Mouse (Mus musculus): Measurements from ENCODE around the gene AI413582. TPM values are rescaled to one million over a fixed set of nuclear protein-coding genes. Genes with fewer than 3 reads are reported as not detected.

Gene AI413582
- 9.4 TPM in 2 replicates for polyA plus RNA-seq (2016; fragmentation: Nextera tagmentation; extraction: Ambion mirVana)

- peaks cover 35% of the 10 kb centered on the region for H3K36me3 ChIP-seq
- H3K27ac ChIP-seq = peak within 1 kb of the TSS; percentile 79
- H3K4me3 ChIP-seq = peak within 1 kb of the TSS; percentile 66
- peaks cover 45% of the 10 kb centered on the region for H3K4me1 ChIP-seq
- H3K27me3 ChIP-seq (ENCODE audit: low read depth, poor library complexity, severe bottlenecking) = no peaks in the 10 kb centered on the region
- peak; percentile 98 for DNase-seq (ENCODE audit: low spot score)
- under 1% methylated on average over 58 of the region's 58 CpGs for WGBS
- no peaks in the 10 kb centered on the region for H3K9me3 ChIP-seq (replicated peaks)
Measured at GRCm38 (mm10) chr17:27565163-27565941, at the start of gene AI413582. AI413582 (minus strand) TSS chr17:27565756.

- Histone ChIP-seq H3K27ac (no peak overlapping the region), H3K4me3 (no peak overlapping the region), H3K4me1 (peaks cover 20% of the 10 kb centered on the region), H3K9me3 (replicated peaks) (no peaks in the 10 kb centered on the region; the same call in 1 of the 2 replicates), H3K36me3 (peaks cover 61% of the 10 kb centered on the region), H3K27me3 (ENCODE audit: low read depth, poor library complexity, severe bottlenecking) (no peaks in the 10 kb centered on the region)
- WGBS = 83% methylated on average over 4 of the region's 4 CpGs
- DNase-seq (ENCODE audit: low spot score) = no peak
Measured at GRCm38 (mm10) chr17:27613016-27613415, 47.5 kb upstream of the AI413582 start.

DNA sequence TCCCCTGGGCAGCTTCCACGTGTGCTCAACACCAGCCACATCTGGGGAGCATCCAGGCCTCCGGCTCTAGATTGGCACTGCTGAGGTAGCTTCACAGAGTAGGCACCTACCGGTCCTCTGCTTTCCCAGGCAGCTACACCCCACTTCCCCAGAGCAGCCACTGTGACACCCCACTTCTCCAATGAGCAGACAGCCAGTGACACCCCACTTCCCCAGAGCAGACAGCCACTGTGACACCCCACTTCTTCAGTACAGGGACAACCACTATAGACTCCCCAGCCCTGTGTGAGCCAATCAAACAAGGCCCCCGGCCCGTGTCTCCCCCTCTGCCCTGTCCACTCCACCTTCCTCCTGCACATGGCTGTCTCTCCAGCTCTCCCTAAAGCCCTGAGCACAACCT, 46.4 kb upstream of the AI413582 start:
- H3K4me3 ChIP-seq = no peak overlapping the region
- DNase-seq (ENCODE audit: low spot score) = no peak
- WGBS = 84% methylated on average over 5 of the region's 5 CpGs
- no peaks in the 10 kb centered on the region for H3K27me3 ChIP-seq (ENCODE audit: low read depth, poor library complexity, severe bottlenecking)
- peaks cover 55% of the 10 kb centered on the region for H3K36me3 ChIP-seq
- H3K9me3 ChIP-seq (replicated peaks) = no peaks in the 10 kb centered on the region
- H3K4me1 ChIP-seq = peaks cover 20% of the 10 kb centered on the region
- no peak overlapping the region for H3K27ac ChIP-seq

DNA sequence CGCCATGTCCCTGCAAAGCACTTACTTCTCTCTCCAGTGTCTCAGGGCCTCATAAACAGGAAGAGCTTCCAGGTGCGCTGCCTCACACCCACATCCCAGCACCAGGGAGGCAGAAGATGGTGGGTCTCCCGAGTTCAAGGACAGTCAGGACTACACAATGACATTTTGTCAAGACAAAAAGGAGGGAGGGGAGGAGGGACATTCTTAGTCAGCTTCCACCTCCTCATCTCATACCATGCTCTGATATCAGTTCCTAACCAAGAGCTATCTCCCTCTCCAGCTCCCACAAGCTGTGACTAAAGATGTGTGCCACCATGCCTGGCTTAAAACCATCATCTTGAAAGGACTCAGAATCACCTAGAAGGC, 45.9 kb upstream of the AI413582 start:
- no peak for DNase-seq (ENCODE audit: low spot score)
- no peak overlapping the region for H3K4me3 ChIP-seq
- H3K27me3 ChIP-seq (ENCODE audit: low read depth, poor library complexity, severe bottlenecking) = no peaks in the 10 kb centered on the region
- peaks cover 20% of the 10 kb centered on the region for H3K4me1 ChIP-seq
- WGBS = 70% methylated on average over 3 of the region's 3 CpGs
- no peaks in the 10 kb centered on the region for H3K9me3 ChIP-seq (replicated peaks)
- peaks cover 50% of the 10 kb centered on the region for H3K36me3 ChIP-seq
- H3K27ac ChIP-seq = no peak overlapping the region

DNA sequence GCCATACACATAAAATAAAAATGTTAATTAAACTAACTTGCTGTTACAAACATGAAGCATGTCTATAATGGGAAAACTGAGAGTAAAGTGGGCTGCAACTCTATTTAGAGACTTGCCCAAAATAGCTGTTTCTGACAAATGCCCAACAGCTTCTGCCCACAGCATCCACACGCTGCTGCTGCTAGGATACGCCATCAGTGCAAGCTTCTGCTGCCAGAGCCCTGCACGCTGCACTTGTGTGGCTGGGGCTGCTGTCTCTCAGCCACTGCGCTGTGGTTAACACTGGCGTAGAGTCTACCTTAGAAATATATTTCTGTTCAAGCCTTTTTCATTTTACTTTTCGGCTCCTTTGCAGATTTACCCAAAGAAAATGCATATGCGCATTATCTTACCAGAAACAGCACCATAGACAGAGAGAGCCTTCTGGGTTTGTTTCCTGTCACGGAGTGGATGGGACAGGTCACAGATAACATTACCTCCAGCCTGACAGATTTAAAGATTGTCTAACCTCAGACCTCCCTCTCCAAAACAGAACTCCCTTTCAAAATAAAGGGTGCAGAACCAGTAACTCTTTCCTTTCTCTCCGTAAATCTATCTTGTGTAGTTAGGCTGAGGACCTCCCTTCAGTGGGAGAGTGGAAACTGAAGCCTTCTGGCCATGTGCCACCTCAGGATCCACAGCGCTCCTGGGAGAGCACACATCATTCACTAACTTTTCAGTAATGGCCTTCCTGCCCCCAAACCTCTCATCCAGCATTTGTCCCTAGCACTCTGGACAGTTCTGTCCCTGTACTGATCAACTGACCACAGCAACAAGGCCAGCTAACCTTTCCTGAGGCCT, 45.3 kb upstream of the AI413582 start:
- Histone ChIP-seq H3K4me3 (no peak overlapping the region), H3K27me3 (ENCODE audit: low read depth, poor library complexity, severe bottlenecking) (no peaks in the 10 kb centered on the region), H3K9me3 (replicated peaks) (no peaks in the 10 kb centered on the region), H3K36me3 (peaks cover 49% of the 10 kb centered on the region), H3K27ac (no peak overlapping the region), H3K4me1 (peaks cover 20% of the 10 kb centered on the region)
- 87% methylated on average over 10 of the region's 10 CpGs for WGBS
- DNase-seq (ENCODE audit: low spot score) = no peak

DNA sequence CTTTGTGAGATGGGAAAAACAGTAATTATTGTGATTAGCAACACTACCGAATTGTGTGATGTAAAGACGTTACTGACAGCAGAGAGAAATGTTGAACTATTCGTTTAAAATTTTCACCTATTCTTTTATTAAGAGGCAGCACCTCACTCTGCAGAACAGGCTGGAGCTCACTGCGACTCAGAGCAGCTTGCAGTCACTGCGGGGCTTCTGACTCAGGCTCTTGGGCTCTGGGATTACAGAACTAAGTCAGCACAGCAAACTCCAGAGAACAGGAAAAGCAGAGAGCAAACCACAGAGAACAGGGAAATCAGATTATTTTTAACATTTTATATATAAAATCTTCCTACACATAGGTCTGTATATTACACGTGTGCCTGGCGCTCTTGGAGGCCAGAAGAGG, 44.0 kb upstream of the AI413582 start:
- no peaks in the 10 kb centered on the region for H3K27me3 ChIP-seq (ENCODE audit: low read depth, poor library complexity, severe bottlenecking)
- WGBS = 92% methylated on average over 7 of the region's 7 CpGs
- no peak for DNase-seq (ENCODE audit: low spot score)
- H3K9me3 ChIP-seq (replicated peaks) = no peaks in the 10 kb centered on the region
- H3K4me1 ChIP-seq = peaks cover 14% of the 10 kb centered on the region; the same call in 1 of the 2 replicates
- H3K36me3 ChIP-seq = peaks cover 46% of the 10 kb centered on the region
- H3K4me3 ChIP-seq = no peak overlapping the region
- no peak overlapping the region for H3K27ac ChIP-seq

DNA sequence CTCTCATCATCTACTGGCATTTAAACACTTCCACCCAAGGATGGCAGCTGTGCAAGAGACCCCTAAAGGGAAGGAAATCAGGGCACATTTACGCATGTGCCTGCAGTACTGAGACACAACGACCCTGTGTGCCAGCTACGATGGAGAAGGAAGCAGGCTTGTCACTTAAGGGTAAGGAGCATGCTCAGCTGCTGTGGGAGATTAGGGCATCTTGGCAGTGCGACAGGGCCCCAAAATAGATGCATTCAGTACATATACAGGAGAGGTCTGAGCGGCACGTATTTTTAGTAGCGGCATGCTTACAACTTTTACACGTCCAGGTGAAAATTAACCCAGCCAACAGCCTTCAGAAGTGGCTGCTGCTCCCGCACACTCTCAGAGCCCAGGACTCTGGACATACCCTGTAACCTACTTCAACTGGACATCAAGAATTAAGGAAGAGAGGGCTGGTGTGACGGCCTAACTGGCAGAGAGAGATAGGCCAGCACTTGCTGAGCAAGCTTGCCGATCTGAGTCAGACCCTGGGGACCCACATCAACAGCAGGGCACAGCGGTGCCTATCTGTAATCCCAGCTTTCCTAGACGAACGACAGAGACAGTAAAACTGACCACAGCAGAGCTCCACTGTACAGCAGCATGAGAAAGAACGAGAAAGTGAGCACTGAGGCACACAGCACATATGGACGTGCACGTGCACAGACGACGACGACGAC, 38.1 kb upstream of the AI413582 start:
- Histone ChIP-seq H3K9me3 (replicated peaks) (no peaks in the 10 kb centered on the region), H3K36me3 (peaks cover 36% of the 10 kb centered on the region), H3K4me1 (peaks cover 25% of the 10 kb centered on the region), H3K27ac (no peak overlapping the region), H3K4me3 (no peak overlapping the region), H3K27me3 (ENCODE audit: low read depth, poor library complexity, severe bottlenecking) (no peaks in the 10 kb centered on the region)
- WGBS = 87% methylated on average over 21 of the region's 21 CpGs
- no peak for DNase-seq (ENCODE audit: low spot score)

- H3K4me1 ChIP-seq = peaks cover 25% of the 10 kb centered on the region
- no peak for DNase-seq (ENCODE audit: low spot score)
- no peak overlapping the region for H3K4me3 ChIP-seq
- H3K36me3 ChIP-seq = peaks cover 31% of the 10 kb centered on the region
- no peaks in the 10 kb centered on the region for H3K9me3 ChIP-seq (replicated peaks)
- H3K27ac ChIP-seq = no peak overlapping the region
- no peaks in the 10 kb centered on the region for H3K27me3 ChIP-seq (ENCODE audit: low read depth, poor library complexity, severe bottlenecking)
- WGBS = 95% methylated on average over 2 of the region's 2 CpGs
Measured at GRCm38 (mm10) chr17:27603036-27603435, 37.5 kb upstream of the AI413582 start.

DNA sequence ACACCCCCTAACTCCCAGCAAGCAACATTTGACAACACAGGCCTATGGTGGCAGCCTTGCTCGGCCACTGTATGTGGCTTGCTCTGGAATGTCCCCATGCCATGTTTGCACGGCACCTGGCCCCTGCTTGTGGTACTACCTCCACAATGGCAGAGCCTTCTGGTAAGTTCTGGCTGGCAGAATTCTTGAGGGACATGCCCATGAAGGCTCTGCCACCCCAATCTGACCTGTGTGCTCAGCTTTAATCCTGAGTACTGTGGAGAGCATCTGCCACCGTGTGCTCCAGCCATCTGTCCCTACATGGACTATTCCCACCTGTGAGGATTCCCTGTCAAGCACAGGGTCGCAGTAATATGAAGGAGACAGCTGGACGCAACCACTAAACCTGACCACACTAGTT, 35.3 kb upstream of the AI413582 start:
- Histone ChIP-seq H3K9me3 (replicated peaks) (no peaks in the 10 kb centered on the region), H3K4me3 (no peak overlapping the region), H3K27me3 (ENCODE audit: low read depth, poor library complexity, severe bottlenecking) (no peaks in the 10 kb centered on the region), H3K36me3 (peaks cover 37% of the 10 kb centered on the region), H3K27ac (no peak overlapping the region), H3K4me1 (peaks cover 38% of the 10 kb centered on the region)
- WGBS = 78% methylated on average over 5 of the region's 5 CpGs
- no peak for DNase-seq (ENCODE audit: low spot score)

DNA sequence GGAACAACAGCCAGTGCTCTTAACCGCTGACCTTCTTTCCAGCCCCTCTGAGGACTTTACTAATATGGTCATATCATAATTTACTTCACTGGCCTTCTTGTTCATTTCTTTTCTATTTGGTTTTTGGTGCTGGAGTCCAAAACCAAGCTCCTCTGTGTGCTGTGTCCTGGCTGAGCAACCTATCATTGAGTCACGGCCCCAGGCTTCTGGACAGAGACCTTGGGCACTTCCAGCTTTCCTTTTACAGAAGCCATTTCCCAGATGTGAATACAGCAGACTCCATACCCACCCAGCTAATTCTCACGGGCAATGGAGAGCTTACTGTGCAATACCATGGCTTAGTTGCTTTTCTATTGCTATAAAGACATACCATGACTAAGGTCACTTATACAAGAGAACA, 34.7 kb upstream of the AI413582 start:
- 90% methylated on average over 3 of the region's 3 CpGs for WGBS
- DNase-seq (ENCODE audit: low spot score) = no peak
- H3K4me3 ChIP-seq = no peak overlapping the region
- no peak overlapping the region for H3K27ac ChIP-seq
- no peaks in the 10 kb centered on the region for H3K27me3 ChIP-seq (ENCODE audit: low read depth, poor library complexity, severe bottlenecking)
- H3K4me1 ChIP-seq = peaks cover 38% of the 10 kb centered on the region
- H3K36me3 ChIP-seq = peaks cover 41% of the 10 kb centered on the region
- H3K9me3 ChIP-seq (replicated peaks) = no peaks in the 10 kb centered on the region

DNA sequence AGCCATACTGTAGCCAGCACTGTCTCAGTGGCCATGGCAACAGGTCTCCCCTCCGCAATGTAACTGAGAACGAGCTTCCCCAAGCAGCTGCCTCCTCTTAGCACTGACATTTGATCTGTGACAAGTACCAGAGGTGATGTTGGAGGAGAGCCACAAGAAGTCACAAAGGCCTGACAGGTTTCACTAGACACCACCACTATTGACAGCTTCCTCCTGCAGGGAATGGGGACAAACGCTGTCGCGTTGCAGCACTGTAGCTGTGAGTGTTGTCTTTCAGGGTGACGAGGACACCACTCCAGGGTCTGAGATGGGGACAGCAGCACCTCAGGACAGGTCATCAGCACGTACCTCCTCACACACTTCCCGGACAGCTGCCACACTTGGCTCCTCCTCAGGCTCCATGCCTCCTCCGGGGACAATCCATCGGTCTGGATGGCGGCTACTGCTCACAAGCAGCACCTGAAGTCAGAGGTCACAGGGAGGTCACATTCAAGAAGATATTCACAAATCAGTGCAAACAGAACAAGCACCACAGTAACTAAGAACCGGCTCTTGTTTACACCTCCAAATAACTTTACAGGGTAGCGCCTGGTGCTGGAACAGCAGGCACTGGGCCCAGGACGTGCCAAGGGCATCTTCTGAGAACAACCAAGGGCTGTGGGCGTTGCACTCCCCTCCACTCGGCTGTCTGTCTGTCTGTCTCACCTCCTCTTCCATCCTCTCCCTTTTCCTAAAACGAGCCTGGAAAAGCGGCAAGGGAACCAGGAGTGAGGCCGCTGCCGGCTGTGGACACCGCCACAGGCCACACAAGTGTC, 31.0 kb upstream of the AI413582 start:
- Histone ChIP-seq H3K4me1 (peaks cover 19% of the 10 kb centered on the region), H3K27ac (no peak overlapping the region), H3K4me3 (no peak overlapping the region), H3K27me3 (ENCODE audit: low read depth, poor library complexity, severe bottlenecking) (no peaks in the 10 kb centered on the region), H3K36me3 (peaks cover 54% of the 10 kb centered on the region), H3K9me3 (replicated peaks) (no peaks in the 10 kb centered on the region)
- DNase-seq (ENCODE audit: low spot score) = no peak
- 63% methylated on average over 21 of the region's 21 CpGs for WGBS

DNA sequence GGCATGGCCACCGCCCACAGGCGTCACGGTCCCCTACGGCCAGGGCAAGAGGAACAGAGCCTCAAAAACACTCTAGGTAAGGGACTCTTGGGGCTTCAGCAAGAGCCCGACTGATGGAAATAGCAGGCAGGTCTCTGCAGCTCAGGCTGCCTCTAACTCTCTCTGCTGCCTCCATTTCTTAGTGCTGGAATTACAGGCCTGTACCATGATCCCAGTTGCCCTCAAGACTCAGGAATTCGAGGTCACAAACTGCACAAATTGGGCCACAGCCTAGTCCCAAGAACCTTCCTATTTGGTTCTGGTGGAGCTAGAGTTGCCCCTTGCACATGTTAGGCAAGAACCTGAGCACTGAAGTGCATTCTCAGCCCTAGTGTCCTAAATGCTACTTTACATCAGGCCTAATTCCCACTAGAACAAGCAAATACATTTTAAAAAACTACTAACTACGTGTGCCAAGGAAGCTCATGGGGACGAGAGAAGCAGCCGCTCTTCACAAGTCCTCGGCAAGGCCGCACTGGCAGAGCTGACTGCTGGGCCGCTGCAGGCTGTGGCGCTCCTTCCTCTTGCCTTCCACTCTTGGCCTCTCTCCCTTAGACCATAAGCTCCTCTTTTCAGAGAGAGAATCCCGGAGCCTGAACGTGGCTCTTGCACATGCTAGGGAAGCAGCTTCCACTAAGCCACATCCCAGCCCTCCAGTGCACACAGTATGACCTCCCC, 30.3 kb upstream of the AI413582 start:
- 90% methylated on average over 15 of the region's 15 CpGs for WGBS
- H3K4me3 ChIP-seq = no peak overlapping the region
- H3K36me3 ChIP-seq = peaks cover 62% of the 10 kb centered on the region
- no peaks in the 10 kb centered on the region for H3K27me3 ChIP-seq (ENCODE audit: low read depth, poor library complexity, severe bottlenecking)
- no peaks in the 10 kb centered on the region for H3K9me3 ChIP-seq (replicated peaks)
- peaks cover 20% of the 10 kb centered on the region for H3K4me1 ChIP-seq
- H3K27ac ChIP-seq = no peak overlapping the region
- DNase-seq (ENCODE audit: low spot score) = no peak

Measured in limb, embryonic 10.5 days (tissue).